7 mouse cellular contexts compared by ENCODE assay signal in the genomic region with DNA sequence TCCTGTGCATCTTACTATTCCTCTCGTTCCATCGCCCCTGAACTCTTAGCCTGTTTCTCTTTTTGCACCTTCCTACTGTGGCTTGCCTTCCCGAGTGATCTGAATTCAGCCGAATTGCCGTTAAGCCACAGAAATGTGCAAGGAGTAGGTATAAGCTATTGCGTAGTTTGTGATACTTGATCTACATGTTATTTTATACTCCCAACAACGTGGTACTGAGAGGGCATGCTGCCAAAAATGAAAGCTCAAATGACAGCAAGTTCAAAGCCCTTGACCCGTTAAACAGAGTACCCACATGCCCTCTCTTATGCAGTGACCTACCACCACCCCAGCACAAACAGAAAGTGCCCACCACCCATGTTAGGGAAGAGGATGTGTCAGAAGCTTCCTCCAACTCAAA. TPM values are rescaled to one million over a fixed set of nuclear protein-coding genes. Genes with fewer than 3 reads are reported as not detected.
A peak's percentile ranks its signal among the peaks of the same experiment; 100 is the strongest.
DNase-seq lines count a peak whose midpoint lies in the region; ATAC-seq and TF ChIP-seq lines count a peak whose summit lies in the region.

No protein-coding gene starts in this region.

- no peak for TF ChIP-seq CTCF in lung, embryonic 14.5 days (IDR thresholded peaks at IDR 0.05; ENCODE audit: low read depth)

- no peak for ATAC-seq in lung, embryonic 14.5 days (ENCODE audit: insufficient read depth)
- ATAC-seq in embryonic facial prominence, embryonic 15.5 days (ENCODE audit: insufficient number of reproducible peaks, low FRiP score, low TSS enrichment, low read depth), result no peak
- ATAC-seq in kidney, embryonic 16.5 days (ENCODE audit: low FRiP score, low TSS enrichment), result no peak
- no peak for ATAC-seq in midbrain, embryonic 16.5 days

- H3K27ac ChIP-seq in lung, embryonic 14.5 days (ENCODE audit: low read depth), result no peak overlapping the region
- peak overlapping the region; percentile 65 for H3K27ac ChIP-seq in embryonic facial prominence, embryonic 15.5 days (replicated peaks)
- H3K27ac ChIP-seq in kidney, embryonic 16.5 days (ENCODE audit: low read length), result no peak overlapping the region; the same call in 1 of the 2 replicates
- H3K27ac ChIP-seq in midbrain, embryonic 16.5 days (ENCODE audit: low read length), result peak overlapping the region; percentile 82; the same call in 1 of the 2 replicates

- no peaks in the 10 kb centered on the region for H3K27me3 ChIP-seq in lung, embryonic 14.5 days (ENCODE audit: insufficient read depth, low read length)
- no peaks in the 10 kb centered on the region for H3K27me3 ChIP-seq in embryonic facial prominence, embryonic 15.5 days
- no peaks in the 10 kb centered on the region for H3K27me3 ChIP-seq in kidney, embryonic 16.5 days (ENCODE audit: insufficient read depth, low read length)
- H3K27me3 ChIP-seq in midbrain, embryonic 16.5 days (ENCODE audit: control insufficient read depth, insufficient read depth, low read depth, low read length), result no peaks in the 10 kb centered on the region

- H3K9ac ChIP-seq in lung, embryonic 14.5 days, result peak overlapping the region; percentile 96
- peak overlapping the region; percentile 90 for H3K9ac ChIP-seq in embryonic facial prominence, embryonic 15.5 days
- peak overlapping the region; percentile 96 for H3K9ac ChIP-seq in kidney, embryonic 16.5 days (replicated peaks; ENCODE audit: low read length)
- H3K9ac ChIP-seq in midbrain, embryonic 16.5 days (ENCODE audit: low read depth, low read length), result peak overlapping the region; percentile 78

- H3K4me1 ChIP-seq in lung, embryonic 14.5 days (ENCODE audit: insufficient read depth), result no peaks in the 10 kb centered on the region
- H3K4me1 ChIP-seq in embryonic facial prominence, embryonic 15.5 days, result peaks cover 11% of the 10 kb centered on the region
- peaks cover 15% of the 10 kb centered on the region for H3K4me1 ChIP-seq in kidney, embryonic 16.5 days (ENCODE audit: insufficient read depth, low read length)
- H3K4me1 ChIP-seq in midbrain, embryonic 16.5 days (ENCODE audit: control insufficient read depth, insufficient read depth, low read length), result peaks cover 19% of the 10 kb centered on the region

- H3K36me3 ChIP-seq in lung, embryonic 14.5 days (ENCODE audit: insufficient read depth), result peaks cover 31% of the 10 kb centered on the region
- H3K36me3 ChIP-seq in embryonic facial prominence, embryonic 15.5 days, result peaks cover 32% of the 10 kb centered on the region
- peaks cover 26% of the 10 kb centered on the region for H3K36me3 ChIP-seq in kidney, embryonic 16.5 days (ENCODE audit: insufficient read depth, low read length)
- peaks cover 18% of the 10 kb centered on the region for H3K36me3 ChIP-seq in midbrain, embryonic 16.5 days (ENCODE audit: control insufficient read depth, insufficient read depth, low read length)

- 2% methylated on average over 8 of the region's 8 CpGs for WGBS in lung, embryonic 14.5 days
- WGBS in embryonic facial prominence, embryonic 15.5 days, result 1% methylated on average over 8 of the region's 8 CpGs
- whole genome bisulfite sequencing in kidney, embryonic 16.5 days, result 2% methylated on average over 8 of the region's 8 CpGs
- 6% methylated on average over 8 of the region's 8 CpGs for WGBS in midbrain, embryonic 16.5 days

- peak overlapping the region; percentile 91 for H3K4me2 ChIP-seq in lung, embryonic 14.5 days
- H3K4me2 ChIP-seq in embryonic facial prominence, embryonic 15.5 days (replicated peaks), result peak overlapping the region; percentile 79
- H3K4me2 ChIP-seq in kidney, embryonic 16.5 days (replicated peaks; ENCODE audit: low read depth, low read length), result peak overlapping the region; percentile 82
- H3K4me2 ChIP-seq in midbrain, embryonic 16.5 days (ENCODE audit: low read length), result peak overlapping the region; percentile 83

- peak; percentile 30 for DNase-seq in lung, embryonic 14.5 days
- no peak for DNase-seq in lung, postnatal 14 days
- no peak for DNase-seq in urinary bladder, postnatal 10 days (ENCODE audit: low spot score)
- DNase-seq in layer of hippocampus, postnatal 14 days (ENCODE audit: low spot score in 2 of 2), result no peak

- peak overlapping the region; percentile 97 for H3K4me3 ChIP-seq in lung, embryonic 14.5 days (ENCODE audit: low read depth, low read length)
- peak overlapping the region; percentile 97 for H3K4me3 ChIP-seq in embryonic facial prominence, embryonic 15.5 days (replicated peaks)
- H3K4me3 ChIP-seq in kidney, embryonic 16.5 days (ENCODE audit: low read length), result peak overlapping the region; percentile 97
- H3K4me3 ChIP-seq in midbrain, embryonic 16.5 days (ENCODE audit: low read depth, low read length), result peak overlapping the region; percentile 73

- no peaks in the 10 kb centered on the region for H3K9me3 ChIP-seq in lung, embryonic 14.5 days (ENCODE audit: low read depth, low read length)
- H3K9me3 ChIP-seq in embryonic facial prominence, embryonic 15.5 days (replicated peaks), result no peaks in the 10 kb centered on the region
- no peaks in the 10 kb centered on the region for H3K9me3 ChIP-seq in kidney, embryonic 16.5 days (ENCODE audit: low read length)
- no peaks in the 10 kb centered on the region for H3K9me3 ChIP-seq in midbrain, embryonic 16.5 days (replicated peaks; ENCODE audit: control insufficient read depth, low read length, poor library complexity, severe bottlenecking)

RNA-seq across cellular contexts. Expression of gene Eif3f, which starts 0.6 kb away (rescaled TPM):
- 108 and 119 TPM in 2 replicates for polyA plus RNA-seq in lung, embryonic 14.5 days (2014; fragmentation: Nextera tagmentation; extraction: Ambion mirVana)
- polyA plus RNA-seq in embryonic facial prominence, embryonic 15.5 days (2015; fragmentation: Nextera tagmentation; extraction: Ambion mirVana), result 97.9 and 102 TPM in 2 replicates
- 80.0 and 88.3 TPM in 2 replicates for polyA plus RNA-seq in kidney, embryonic 16.5 days (2015; fragmentation: Nextera tagmentation; extraction: Ambion mirVana)
- polyA plus RNA-seq in midbrain, embryonic 16.5 days (2015; fragmentation: Nextera tagmentation; extraction: Ambion mirVana), result 60.9 and 62.8 TPM in 2 replicates
- 10 to 100 TPM; 96.9 to 100.0 TPM for total RNA-seq in layer of hippocampus, postnatal 14 days (2021)

RNA-seq across cellular contexts. Expression of gene Nlrp10, which starts 4.9 kb away (rescaled TPM):
- polyA plus RNA-seq in lung, embryonic 14.5 days (2014; fragmentation: Nextera tagmentation; extraction: Ambion mirVana), result 0.22 and 0.65 TPM in 2 replicates
- 1.9 and 2.3 TPM in 2 replicates for polyA plus RNA-seq in embryonic facial prominence, embryonic 15.5 days (2015; fragmentation: Nextera tagmentation; extraction: Ambion mirVana)
- polyA plus RNA-seq in kidney, embryonic 16.5 days (2015; fragmentation: Nextera tagmentation; extraction: Ambion mirVana), result 0.04 and 0.07 TPM in 2 replicates
- not detected in 2 replicates for polyA plus RNA-seq in midbrain, embryonic 16.5 days (2015; fragmentation: Nextera tagmentation; extraction: Ambion mirVana)
- under 1 TPM; 0.25 to 0.45 TPM for total RNA-seq in layer of hippocampus, postnatal 14 days (2021)

RNA-seq across cellular contexts. Expression of gene Tub, which starts 15.3 kb away (rescaled TPM):
- polyA plus RNA-seq in lung, embryonic 14.5 days (2014; fragmentation: Nextera tagmentation; extraction: Ambion mirVana), result 2.0 and 2.2 TPM in 2 replicates
- polyA plus RNA-seq in embryonic facial prominence, embryonic 15.5 days (2015; fragmentation: Nextera tagmentation; extraction: Ambion mirVana), result 4.1 and 4.2 TPM in 2 replicates
- 1.00 and 1.7 TPM in 2 replicates for polyA plus RNA-seq in kidney, embryonic 16.5 days (2015; fragmentation: Nextera tagmentation; extraction: Ambion mirVana)
- polyA plus RNA-seq in midbrain, embryonic 16.5 days (2015; fragmentation: Nextera tagmentation; extraction: Ambion mirVana), result 62.1 and 66.0 TPM in 2 replicates
- 100 to 1,000 TPM; 143 to 153 TPM for total RNA-seq in layer of hippocampus, postnatal 14 days (2021)

RNA-seq across cellular contexts. Expression of gene Olfr519, which starts 40.6 kb away (rescaled TPM):
- polyA plus RNA-seq in lung, embryonic 14.5 days (2014; fragmentation: Nextera tagmentation; extraction: Ambion mirVana), result not detected in 2 replicates
- polyA plus RNA-seq in embryonic facial prominence, embryonic 15.5 days (2015; fragmentation: Nextera tagmentation; extraction: Ambion mirVana), result not detected in 2 replicates
- polyA plus RNA-seq in kidney, embryonic 16.5 days (2015; fragmentation: Nextera tagmentation; extraction: Ambion mirVana), result not detected in 2 replicates
- not detected in 2 replicates for polyA plus RNA-seq in midbrain, embryonic 16.5 days (2015; fragmentation: Nextera tagmentation; extraction: Ambion mirVana)
- not detected for total RNA-seq in layer of hippocampus, postnatal 14 days (2021)

RNA-seq across cellular contexts. Expression of gene Olfr518, which starts 50.0 kb away (rescaled TPM):
- polyA plus RNA-seq in lung, embryonic 14.5 days (2014; fragmentation: Nextera tagmentation; extraction: Ambion mirVana), result not detected in 2 replicates
- polyA plus RNA-seq in embryonic facial prominence, embryonic 15.5 days (2015; fragmentation: Nextera tagmentation; extraction: Ambion mirVana), result 0.05 and 0.12 TPM in 2 replicates
- not detected in 2 replicates for polyA plus RNA-seq in kidney, embryonic 16.5 days (2015; fragmentation: Nextera tagmentation; extraction: Ambion mirVana)
- polyA plus RNA-seq in midbrain, embryonic 16.5 days (2015; fragmentation: Nextera tagmentation; extraction: Ambion mirVana), result not detected in 2 replicates
- not detected for total RNA-seq in layer of hippocampus, postnatal 14 days (2021)

Comparison
In these comparisons a context has a peak if more than half of its experiments do, and no peak if none do; other contexts are left out.
1. H3K27ac ChIP-seq: peak in embryonic facial prominence, embryonic 15.5 days (single experiment) and midbrain, embryonic 16.5 days (single experiment); none in lung, embryonic 14.5 days (single experiment) and kidney, embryonic 16.5 days (single experiment).
2. RNA of gene Tub, which starts 15.3 kb away (polyA plus RNA-seq): 62.1 to 66.0 TPM in midbrain, embryonic 16.5 days; 4.1 to 4.2 TPM in embryonic facial prominence, embryonic 15.5 days, 2.0 to 2.2 TPM in lung, embryonic 14.5 days and 1.00 to 1.7 TPM in kidney, embryonic 16.5 days; every median in the first group is over 10 times any median in the second.
3. Peak in every context shown above with its lines, with median percentiles within 50 percentile points of each other: H3K4me2 ChIP-seq, H3K4me3 ChIP-seq and H3K9ac ChIP-seq.